Comparison of ENCODE assay signal across 21 mouse cellular contexts in genomic region chr2:103581369-103581897, GRCm38 (mm10). TPM values are rescaled to one million over a fixed set of nuclear protein-coding genes. Genes with fewer than 3 reads are reported as not detected.
DNase-seq lines count a peak whose midpoint lies in the region; ATAC-seq and TF ChIP-seq lines count a peak whose summit lies in the region.
"Had no signal": no experiment of that assay in that cellular context is flagged by ENCODE, and none has a peak within 500 bp of the region (broad histone marks: within the 10 kb centered on the region; RNA-seq: fewer than 3 reads in every experiment).

No protein-coding gene starts in this region.

- ATAC-seq in heart, embryonic 15.5 days (replicated peaks; ENCODE audit: insufficient number of reproducible peaks, insufficient read depth, low FRiP score, low read depth) = no peak
- no peak for ATAC-seq in embryonic facial prominence, embryonic 13.5 days (ENCODE audit: insufficient number of reproducible peaks, insufficient read depth, low FRiP score, low TSS enrichment, low read depth)
- peak; percentile 40; the same call in 1 of the 2 replicates for ATAC-seq in limb, embryonic 12.5 days (ENCODE audit: insufficient number of reproducible peaks, insufficient read depth, low FRiP score, low TSS enrichment, low read depth)
- ATAC-seq: forebrain, postnatal 0 days; intestine, embryonic 15.5 days; liver, postnatal 0 days had no signal

- H3K4me1 ChIP-seq in heart, embryonic 15.5 days (replicated peaks) = peaks cover 80% of the 10 kb centered on the region
- H3K4me1 ChIP-seq in embryonic facial prominence, embryonic 13.5 days = peaks cover 75% of the 10 kb centered on the region
- H3K4me1 ChIP-seq in limb, embryonic 12.5 days (replicated peaks) = peaks cover 73% of the 10 kb centered on the region

- 0 out of 2 replicates have a peak overlapping the region, but pooled peaks have one; percentile 5 for H3K4me3 ChIP-seq in gastrocnemius, adult 2 months
- H3K4me3 ChIP-seq in heart, embryonic 15.5 days = no peak overlapping the region
- H3K4me3 ChIP-seq in embryonic facial prominence, embryonic 13.5 days = no peak overlapping the region
- H3K4me3 ChIP-seq in limb, embryonic 12.5 days (replicated peaks) = no peak overlapping the region
- H3K4me3 ChIP-seq: intestine, embryonic 15.5 days; neural tube, embryonic 12.5 days had no signal

- H3K4me2 ChIP-seq in heart, embryonic 15.5 days = peak overlapping the region; percentile 26
- 0 out of 2 replicates have a peak overlapping the region, but pooled peaks have one; percentile 7 for H3K4me2 ChIP-seq in embryonic facial prominence, embryonic 13.5 days
- H3K4me2 ChIP-seq in limb, embryonic 12.5 days = peak overlapping the region; percentile 38
- H3K4me2 ChIP-seq: hindbrain, embryonic 14.5 days; intestine, embryonic 15.5 days; midbrain, embryonic 11.5 days; neural tube, embryonic 12.5 days had no signal

- intact Hi-C loops in gastrocnemius, adult 2 months (cut with DNase I) = no loop called here
- intact Hi-C loops in gastrocnemius, postnatal 36 days (cut with DNase I) = no loop called here
- intact Hi-C loops in heart, postnatal 25 days (cut with DNase I) = no loop called here

- no peaks in the 10 kb centered on the region for H3K36me3 ChIP-seq in heart, embryonic 15.5 days
- H3K36me3 ChIP-seq in embryonic facial prominence, embryonic 13.5 days = no peaks in the 10 kb centered on the region
- no peaks in the 10 kb centered on the region for H3K36me3 ChIP-seq in limb, embryonic 12.5 days
- H3K36me3 ChIP-seq: intestine, embryonic 15.5 days; neural tube, embryonic 12.5 days had no signal

- 50% methylated on average over 7 of the region's 7 CpGs for WGBS in heart, embryonic 15.5 days
- WGBS in embryonic facial prominence, embryonic 13.5 days = 34% methylated on average over 7 of the region's 7 CpGs
- WGBS in limb, embryonic 12.5 days = 20% methylated on average over 7 of the region's 7 CpGs

- H3K27ac ChIP-seq in gastrocnemius, adult 2 months = peak overlapping the region; percentile 78
- H3K27ac ChIP-seq in heart, embryonic 15.5 days = peak overlapping the region; percentile 87
- 0 out of 2 replicates have a peak overlapping the region, but pooled peaks have one; percentile 4 for H3K27ac ChIP-seq in embryonic facial prominence, embryonic 13.5 days
- peak overlapping the region; percentile 81 for H3K27ac ChIP-seq in limb, embryonic 12.5 days
- H3K27ac ChIP-seq: hindbrain, embryonic 14.5 days; intestine, embryonic 15.5 days; neural tube, embryonic 12.5 days had no signal

- no peaks in the 10 kb centered on the region for H3K9me3 ChIP-seq in heart, embryonic 15.5 days (replicated peaks)
- H3K9me3 ChIP-seq in embryonic facial prominence, embryonic 13.5 days = no peaks in the 10 kb centered on the region
- H3K9me3 ChIP-seq in limb, embryonic 12.5 days = no peaks in the 10 kb centered on the region
- H3K9me3 ChIP-seq: intestine, embryonic 15.5 days; neural tube, embryonic 12.5 days had no signal

- no peaks in the 10 kb centered on the region for H3K27me3 ChIP-seq in heart, embryonic 15.5 days
- no peaks in the 10 kb centered on the region for H3K27me3 ChIP-seq in embryonic facial prominence, embryonic 13.5 days
- no peaks in the 10 kb centered on the region for H3K27me3 ChIP-seq in limb, embryonic 12.5 days
- H3K27me3 ChIP-seq: CH12.LX; intestine, embryonic 15.5 days; neural tube, embryonic 12.5 days had no signal

- H3K9ac ChIP-seq in heart, embryonic 15.5 days = 0 out of 2 replicates have a peak overlapping the region, but pooled peaks have one; percentile 14
- no peak overlapping the region for H3K9ac ChIP-seq in embryonic facial prominence, embryonic 13.5 days
- H3K9ac ChIP-seq in limb, embryonic 12.5 days (replicated peaks) = no peak overlapping the region
- H3K9ac ChIP-seq: forebrain, postnatal 0 days; hindbrain, embryonic 14.5 days; intestine, embryonic 15.5 days; liver, postnatal 0 days; neural tube, embryonic 12.5 days had no signal

- no peak for TF ChIP-seq CTCF in gastrocnemius, adult 2 months (IDR thresholded peaks at IDR 0.05)

- DNase-seq in gastrocnemius, adult 2 months = peak; percentile 38
- no peak for DNase-seq in gastrocnemius, postnatal 36 days
- no peak for DNase-seq in heart, postnatal 25 days (ENCODE audit: low spot score)
- DNase-seq in spleen, postnatal 10 days (ENCODE audit: low spot score in 2 of 2) = no peak
- DNase-seq in cerebellum, postnatal 25 days = no peak
- DNase-seq: adrenal gland, postnatal 14 days; cerebellum, adult 11-12 months; cerebellum, postnatal 14 days; forebrain, postnatal 0 days; kidney, postnatal 4 days; liver, postnatal 0 days; lung, postnatal 4 days; right cerebral cortex, adult 18-20 months had no signal

RNA-seq across cellular contexts. Expression of gene Abtb2, which starts 15.3 kb away (rescaled TPM):
- total RNA-seq in gastrocnemius, adult 2 months (2021) = 10 to 100 TPM in 1 of 2 experiments, 1 to 10 TPM in 1; 8.3 to 13.2 TPM
- total RNA-seq in gastrocnemius, postnatal 36 days (2021) = 1 to 10 TPM; 6.3 to 6.7 TPM
- 20.2 and 21.4 TPM in 2 replicates for polyA plus RNA-seq in heart, embryonic 15.5 days (2015; fragmentation: Nextera tagmentation; extraction: Ambion mirVana)
- 10 to 100 TPM; 23.2 to 26.2 TPM for total RNA-seq in heart, postnatal 25 days (2021)
- 17.4 and 19.7 TPM in 2 replicates for polyA plus RNA-seq in embryonic facial prominence, embryonic 13.5 days (2015; fragmentation: Nextera tagmentation; extraction: Ambion mirVana)
- polyA plus RNA-seq in limb, embryonic 12.5 days (2016; fragmentation: Nextera tagmentation; extraction: Ambion mirVana) = 19.6 and 21.5 TPM in 2 replicates

Comparison
In these comparisons a context has a peak if more than half of its experiments do, and no peak if none do; other contexts are left out.
1. H3K27ac ChIP-seq: peak in every context shown above with its lines; median percentile 87 in heart, embryonic 15.5 days; 81 in limb, embryonic 12.5 days; 78 in gastrocnemius, adult 2 months; 4 in embryonic facial prominence, embryonic 13.5 days.